Mouse (Mus musculus): ENCODE measurements around the gene Sorcs1.

DNA sequence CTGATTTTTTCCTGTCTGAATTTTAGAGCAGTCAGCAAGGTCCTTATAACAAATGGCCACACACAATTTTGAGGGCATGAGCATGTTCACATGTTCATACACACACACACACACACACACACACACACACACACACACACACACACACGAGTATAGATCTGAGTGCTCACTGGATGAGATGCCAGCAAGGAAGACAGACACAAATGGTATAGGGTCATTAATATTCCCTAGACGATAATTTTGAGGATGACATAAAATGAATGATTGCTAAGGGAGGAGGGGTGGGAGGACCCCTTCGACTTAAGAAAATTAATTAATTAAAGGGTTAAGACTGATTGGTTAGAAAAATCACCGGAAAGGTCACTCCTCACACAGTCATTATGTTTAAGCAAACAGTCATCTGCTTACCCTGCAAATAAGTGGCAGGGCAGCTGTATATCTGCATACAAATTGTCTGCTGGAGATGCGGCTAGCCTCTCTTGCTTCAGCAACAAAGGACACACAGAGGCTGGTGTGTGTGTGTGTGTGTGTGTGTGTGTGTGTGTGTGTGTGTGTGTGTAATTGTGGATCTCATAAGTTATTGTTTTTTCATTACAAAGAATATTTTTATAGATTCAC, 221.1 kb downstream of the Sorcs1 start:
- TF ChIP-seq EP300 (IDR thresholded peaks at IDR 0.05; ENCODE audit: low read depth) (no peak), CTCF (IDR thresholded peaks at IDR 0.05; ENCODE audit: low read depth) (no peak)

Data from liver, postnatal 0 days (tissue).